Mouse (Mus musculus) kidney, adult 18-20 months (tissue): ENCODE measurements around the gene Pgm2l1.

Source experiments
- DNase-seq: peaks from one replicate; pipeline ENCODE4 v3.0.0; 2021

Pgm2l1 gene

GRCm38 (mm10) chr7:100298861-100299510 lies 71.8 kb downstream of the Pgm2l1 start:
- DNase-seq, result no peak

GRCm38 (mm10) chr7:100301390-100301789 lies 74.2 kb downstream of the Pgm2l1 start:
- no peak for DNase-seq

- DNase-seq, result no peak
These were observed 75.1 kb downstream of the Pgm2l1 start for GRCm38 (mm10) chr7:100302316-100302715.

- no peak for DNase-seq
These were observed 78.7 kb downstream of the Pgm2l1 start for GRCm38 (mm10) chr7:100305894-100306293.

- DNase-seq, result no peak
These were observed 80.9 kb downstream of the Pgm2l1 start for GRCm38 (mm10) chr7:100307872-100308653.

- DNase-seq, result no peak
These were observed 82.0 kb downstream of the Pgm2l1 start for GRCm38 (mm10) chr7:100309216-100309615.

GRCm38 (mm10) chr7:100309679-100310078 lies 82.5 kb downstream of the Pgm2l1 start:
- no peak for DNase-seq

GRCm38 (mm10) chr7:100310290-100310689 lies 83.1 kb downstream of the Pgm2l1 start:
- DNase-seq, result no peak

GRCm38 (mm10) chr7:100312716-100313115 lies 85.5 kb downstream of the Pgm2l1 start:
- no peak for DNase-seq

GRCm38 (mm10) chr7:100316924-100317323 lies 89.7 kb downstream of the Pgm2l1 start:
- DNase-seq, result no peak

- no peak for DNase-seq
These were observed 90.3 kb downstream of the Pgm2l1 start for GRCm38 (mm10) chr7:100317534-100317933.

GRCm38 (mm10) chr7:100323721-100324120 lies 96.5 kb downstream of the Pgm2l1 start:
- DNase-seq, result no peak

- DNase-seq, result peak; percentile 46
These were observed 98.3 kb downstream of the Pgm2l1 start for GRCm38 (mm10) chr7:100325482-100325881.

GRCm38 (mm10) chr7:100327514-100327913 lies 100.3 kb downstream of the Pgm2l1 start:
- no peak for DNase-seq
